Mouse (Mus musculus) heart, embryonic 14.5 days (tissue): Measurements from ENCODE around the gene Cyp11a1. TPM values are rescaled to one million over a fixed set of nuclear protein-coding genes. Genes with fewer than 3 reads are reported as not detected.

Source experiments
- ATAC-seq: fragments of 200-750 bp; cut with Nextera tagmentation; 2 replicates; pipeline ENCODE4 v1.8.0; 2017; ENCODE audit warnings: low read depth, moderate TSS enrichment; ENCODE audit not compliant: insufficient number of reproducible peaks, insufficient read depth, low FRiP score
- H3K27ac ChIP-seq, 2 experiments: fragments of 200-500 bp in 1 of 2; fragments of 300-500 bp in 1 of 2; sonication (generic) in 1 of 2; replicated peaks in 1 of 2; 2 replicates each; pipeline ENCODE4 v1.5.1; 2012 to 2014; ENCODE audit warnings: low read depth in 2 of 2, low read length in 2 of 2, control low read depth in 1 of 2, mild to moderate bottlenecking in 1 of 2, mixed read lengths in 1 of 2; ENCODE audit not compliant: control insufficient read depth in 1 of 2, insufficient read depth in 1 of 2
- H3K27me3 ChIP-seq: fragments of 300-500 bp; sonication (generic); 2 replicates; pipeline ENCODE4 v1.6.1; 2014; ENCODE audit warnings: mild to moderate bottlenecking, low read length, control low read depth; ENCODE audit not compliant: control insufficient read depth, insufficient read depth
- H3K36me3 ChIP-seq: fragments of 300-500 bp; sonication (generic); 2 replicates; pipeline ENCODE4 v1.6.1; 2014; ENCODE audit warnings: mild to moderate bottlenecking, control low read depth, low read length, mixed read lengths; ENCODE audit not compliant: control insufficient read depth, insufficient read depth
- H3K4me1 ChIP-seq, 2 experiments: fragments of 200-500 bp in 1 of 2; fragments of 300-500 bp in 1 of 2; sonication (generic) in 1 of 2; 2 replicates each; pipeline ENCODE4 v1.6.1; 2012 to 2014; ENCODE audit warnings: low read length in 2 of 2, control low read depth in 1 of 2, mixed read lengths in 1 of 2; ENCODE audit not compliant: control insufficient read depth in 2 of 2, insufficient read depth in 2 of 2
- H3K4me2 ChIP-seq: fragments of 300-500 bp; sonication (generic); 2 replicates; pipeline ENCODE4 v1.6.1; 2014; ENCODE audit warnings: mild to moderate bottlenecking, low read length
- H3K4me3 ChIP-seq, 2 experiments: fragments of 200-500 bp in 1 of 2; fragments of 300-500 bp in 1 of 2; sonication (generic) in 1 of 2; 2 replicates each; pipeline ENCODE4 v1.5.1; 2012 to 2014; ENCODE audit warnings: low read length in 2 of 2, mild to moderate bottlenecking in 2 of 2, control low read depth in 1 of 2, low read depth in 1 of 2, moderate library complexity in 1 of 2; ENCODE audit not compliant: control insufficient read depth in 1 of 2, insufficient read depth in 1 of 2
- H3K9ac ChIP-seq: fragments of 300-500 bp; sonication (generic); 2 replicates; pipeline ENCODE4 v1.6.1; 2014; ENCODE audit warnings: mild to moderate bottlenecking, low read length
- H3K9me3 ChIP-seq: fragments of 300-500 bp; sonication (generic); 2 replicates; pipeline ENCODE4 v1.6.1; 2016; ENCODE audit warnings: low read length, control low read depth; ENCODE audit not compliant: control insufficient read depth
- WGBS: fragments of 180-500 bp; shearing (Covaris S2); extraction: QIAGEN DNeasy Blood & Tissue Kit; methylation state at CpG from one replicate; pipeline ENCODE4 v1.1.7; 2014; 5-methylcytosine and 5-hydroxymethylcytosine counted together
- polyA plus RNA-seq: library from polyadenylated mRNA; unstranded; fragments of >200 nt; fragmentation: Nextera tagmentation; extraction: Ambion mirVana; gene quantifications from 2 replicates; pipeline ENCODE4 v1.2.1, GENCODE M21; 2014

The Cyp11a1 gene
- polyA plus RNA-seq, 1 experiment from 2014 or later, result 0.27 TPM

DNA sequence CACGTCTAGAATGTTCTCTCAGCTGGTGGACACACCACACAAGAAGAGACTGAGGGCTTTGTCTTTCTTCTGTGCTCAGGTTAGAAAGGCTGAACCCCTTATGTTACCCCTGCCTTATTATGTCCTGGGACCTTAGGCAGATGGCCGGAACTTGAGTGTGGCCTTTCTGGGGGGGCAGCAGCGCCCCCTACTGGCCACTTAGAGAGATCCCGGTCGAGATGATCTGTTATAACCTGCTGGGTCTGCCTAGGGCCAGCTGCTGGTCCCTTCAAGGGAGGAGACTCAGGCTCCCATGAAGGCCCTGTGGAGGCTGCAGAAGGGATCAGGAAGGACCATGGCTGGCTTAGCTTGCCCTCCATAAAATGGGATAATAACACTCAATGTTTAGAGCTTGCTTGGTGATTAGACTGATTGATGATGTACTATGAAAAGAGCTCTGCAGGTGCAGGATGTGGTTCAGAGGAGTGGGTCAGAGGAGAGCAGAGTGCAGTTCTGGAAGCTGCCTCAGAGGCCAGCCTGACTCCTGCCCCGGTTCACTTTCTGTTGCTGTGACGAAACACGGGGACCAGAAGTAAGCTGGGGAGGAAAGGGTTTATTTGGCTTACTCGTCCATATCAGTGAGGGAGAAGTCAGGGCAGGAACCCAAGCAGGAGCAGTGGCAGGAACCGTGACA, 15.6 kb upstream of the Cyp11a1 start:
- no peak for ATAC-seq
- Histone ChIP-seq H3K4me3 (no peak overlapping the region), H3K9ac (no peak overlapping the region), H3K36me3 (no peaks in the 10 kb centered on the region), H3K27me3 (no peaks in the 10 kb centered on the region; the same call in 1 of the 2 replicates), H3K9me3 (no peaks in the 10 kb centered on the region), H3K27ac (no peak overlapping the region), H3K4me1 (no peaks in the 10 kb centered on the region), H3K4me2 (no peak overlapping the region)
- 33% methylated on average over 10 of the region's 10 CpGs for WGBS

DNA sequence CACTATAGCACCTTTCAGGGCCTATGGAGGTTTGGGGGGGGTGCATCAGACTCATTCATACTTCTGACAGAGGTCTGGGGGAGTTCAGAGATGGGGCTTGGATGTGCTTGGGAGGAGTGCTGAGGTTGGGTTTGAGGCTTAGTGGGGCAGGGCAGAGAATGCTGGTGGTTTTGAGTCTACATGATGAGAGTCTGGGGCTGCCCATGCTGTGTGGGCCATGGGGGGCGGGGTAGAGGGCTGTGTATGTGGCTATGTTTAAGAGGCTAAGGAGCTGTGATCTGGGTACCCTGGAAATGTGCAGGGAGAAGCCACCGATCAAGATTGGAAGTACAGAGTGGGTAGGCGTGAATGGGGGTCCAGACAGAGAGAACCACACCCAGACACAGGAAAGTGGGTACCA, 14.2 kb upstream of the Cyp11a1 start:
- no peak overlapping the region for H3K4me2 ChIP-seq

DNA sequence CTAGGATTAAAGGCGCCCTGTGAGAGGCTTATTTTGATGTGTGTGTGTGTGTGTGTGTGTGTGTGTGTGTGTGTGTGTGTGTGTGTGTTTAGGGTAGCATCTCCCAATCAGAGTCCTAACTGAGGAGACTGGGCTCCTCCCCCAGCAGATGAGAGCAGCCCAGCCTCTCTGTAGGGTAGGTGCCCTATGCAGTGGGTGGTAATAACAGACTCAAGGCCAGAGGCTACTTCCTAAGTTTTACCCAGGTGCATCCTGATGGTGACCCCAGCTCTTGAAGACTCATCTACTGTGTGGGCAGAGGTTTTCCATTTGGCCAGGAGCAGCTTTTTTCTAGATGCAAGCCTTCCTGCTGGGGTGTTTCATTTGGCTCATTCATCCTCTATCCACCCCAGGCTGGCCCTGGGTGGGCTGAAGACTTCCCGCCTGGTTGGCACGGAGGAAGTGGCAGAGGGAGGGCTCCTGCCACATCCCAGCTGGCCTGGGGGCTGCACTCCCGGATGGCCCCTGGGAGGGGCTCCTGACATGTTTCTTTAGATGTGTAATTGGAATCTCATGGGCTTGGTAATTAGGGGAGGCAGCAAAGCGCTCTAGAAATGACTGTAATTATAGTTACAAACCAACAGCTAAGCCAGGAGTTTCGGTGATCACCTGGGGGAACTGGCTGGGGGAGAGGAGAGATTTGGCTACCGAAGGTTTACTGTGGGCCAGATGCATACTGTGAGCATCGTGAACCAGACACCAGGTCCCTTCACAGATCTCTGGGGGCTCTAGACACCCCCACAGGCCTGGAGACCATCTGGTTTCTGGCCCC, 13.2 kb upstream of the Cyp11a1 start:
- WGBS, result 64% methylated on average over 8 of the region's 8 CpGs
- H3K27me3 ChIP-seq, result peaks cover 18% of the 10 kb centered on the region
- H3K36me3 ChIP-seq, result no peaks in the 10 kb centered on the region
- ATAC-seq, result no peak
- no peak overlapping the region for H3K4me2 ChIP-seq
- H3K9ac ChIP-seq, result no peak overlapping the region
- H3K27ac ChIP-seq, result no peak overlapping the region
- no peaks in the 10 kb centered on the region for H3K9me3 ChIP-seq
- H3K4me3 ChIP-seq, result no peak overlapping the region
- H3K4me1 ChIP-seq, result peaks cover 3 to 5% of the 10 kb centered on the region in 2 experiments; a peak in 3 of 4 replicates

More for the DNA sequence above, 14.2 kb upstream of the Cyp11a1 start:
- ATAC-seq, result no peak
- Histone ChIP-seq H3K36me3 (no peaks in the 10 kb centered on the region), H3K27ac (no peak overlapping the region), H3K4me3 (no peak overlapping the region), H3K9ac (no peak overlapping the region), H3K4me1 (no peaks in the 10 kb centered on the region), H3K27me3 (peaks cover 11% of the 10 kb centered on the region), H3K9me3 (no peaks in the 10 kb centered on the region)
- 78% methylated on average over 3 of the region's 3 CpGs for WGBS

DNA sequence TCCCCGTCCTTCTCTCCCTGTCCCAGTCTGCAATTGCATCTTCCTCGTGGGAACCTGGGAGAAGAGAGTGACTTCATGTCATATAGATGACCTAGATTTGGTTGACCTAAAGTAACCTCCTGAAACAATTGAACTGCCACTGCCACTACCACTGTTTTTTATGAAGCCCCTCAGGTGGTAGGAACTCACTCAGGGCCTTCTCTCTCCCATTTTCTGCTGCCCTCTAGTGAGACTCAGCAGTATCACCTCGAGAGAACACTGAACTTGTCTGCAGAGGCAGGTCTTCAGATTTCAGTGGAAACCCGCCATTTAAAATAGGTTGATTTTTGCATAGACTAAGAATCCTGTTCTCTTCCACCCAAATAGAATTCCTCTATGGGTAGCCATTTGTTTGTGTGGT, 10.9 kb upstream of the Cyp11a1 start:
- Histone ChIP-seq H3K4me2 (no peak overlapping the region), H3K9me3 (no peaks in the 10 kb centered on the region), H3K27me3 (peaks cover 26% of the 10 kb centered on the region), H3K4me3 (no peak overlapping the region), H3K27ac (no peak overlapping the region), H3K4me1 (peaks cover 3 to 6% of the 10 kb centered on the region in 2 experiments; a peak in 3 of 4 replicates), H3K36me3 (no peaks in the 10 kb centered on the region), H3K9ac (no peak overlapping the region)
- 36% methylated on average over 4 of the region's 4 CpGs for WGBS
- no peak for ATAC-seq

DNA sequence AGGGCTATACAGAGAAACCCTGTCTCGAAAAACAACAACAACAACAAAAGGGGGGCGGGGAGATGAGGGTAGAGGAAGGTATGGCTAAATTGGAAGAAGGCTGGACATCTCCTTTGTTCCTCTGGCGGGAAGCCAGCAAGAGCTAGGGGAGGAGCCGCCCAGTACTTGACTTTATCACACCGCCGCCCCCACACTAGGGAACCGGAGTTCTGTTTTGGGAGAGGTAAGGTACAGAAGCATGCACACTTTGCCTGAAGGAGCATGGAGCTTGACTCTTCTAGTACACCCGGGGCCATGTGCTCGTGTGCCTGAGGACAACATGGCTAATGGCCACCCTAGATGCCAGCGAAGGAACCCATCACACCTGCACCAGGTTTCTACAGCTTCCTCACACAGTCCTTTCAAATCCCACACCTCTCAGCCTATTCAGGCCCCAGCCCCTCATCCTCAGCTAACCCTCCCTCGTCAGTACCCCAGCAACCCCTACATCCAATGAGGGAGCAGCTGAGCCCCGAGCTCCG, 8.6 kb upstream of the Cyp11a1 start:
- Histone ChIP-seq H3K9me3 (no peaks in the 10 kb centered on the region), H3K4me1 (peaks cover 3 to 6% of the 10 kb centered on the region in 2 experiments; a peak in 3 of 4 replicates), H3K4me2 (peak overlapping the region; percentile 73), H3K27ac (no peak overlapping the region), H3K4me3 (peak overlapping the region in 1 of 2 experiments; percentile 33; a peak in 2 of 4 replicates), H3K36me3 (no peaks in the 10 kb centered on the region), H3K27me3 (peaks cover 26% of the 10 kb centered on the region), H3K9ac (no peak overlapping the region)
- 16% methylated on average over 13 of the region's 13 CpGs for WGBS
- ATAC-seq, result no peak

DNA sequence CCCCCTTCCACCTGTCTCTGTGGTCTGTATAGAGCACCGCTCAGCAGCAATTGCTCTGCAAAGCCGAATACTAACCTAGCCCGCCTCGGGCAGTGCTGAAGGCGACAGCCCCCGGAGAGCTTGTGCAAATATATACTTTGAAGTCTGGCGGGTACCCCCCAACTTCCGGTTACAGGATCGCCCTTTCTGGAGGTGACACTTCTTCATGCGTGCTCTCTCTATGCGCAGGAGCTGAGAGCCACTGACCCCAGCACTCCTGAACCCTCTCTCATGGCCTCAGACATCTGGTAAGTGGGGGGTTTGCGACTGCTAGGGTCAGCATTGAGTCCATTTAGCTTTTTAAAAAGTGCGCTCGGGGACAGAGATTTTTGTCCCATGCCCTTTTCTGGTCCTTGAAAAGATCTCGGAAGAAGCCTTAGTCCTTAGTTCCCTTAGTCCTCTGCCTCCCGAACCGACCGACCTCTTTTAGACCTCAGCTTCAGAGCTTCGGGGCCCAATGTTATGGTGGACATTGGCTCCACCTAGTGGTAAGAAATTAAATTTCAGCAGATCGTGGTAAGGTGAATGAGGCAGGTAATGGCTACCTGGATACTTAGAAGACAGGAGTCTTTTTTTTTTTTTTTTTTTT, 8.1 kb upstream of the Cyp11a1 start:
- H3K4me2 ChIP-seq, result peak overlapping the region; percentile 73
- ATAC-seq, result no peak
- WGBS, result 2% methylated on average over 20 of the region's 20 CpGs
- peaks cover 26% of the 10 kb centered on the region for H3K27me3 ChIP-seq
- H3K4me1 ChIP-seq, result peaks cover 3 to 6% of the 10 kb centered on the region in 2 experiments; a peak in 3 of 4 replicates
- H3K9ac ChIP-seq, result no peak overlapping the region
- H3K4me3 ChIP-seq, result peak overlapping the region; percentile 22 to 33
- no peaks in the 10 kb centered on the region for H3K9me3 ChIP-seq
- H3K27ac ChIP-seq, result no peak overlapping the region
- H3K36me3 ChIP-seq, result no peaks in the 10 kb centered on the region

DNA sequence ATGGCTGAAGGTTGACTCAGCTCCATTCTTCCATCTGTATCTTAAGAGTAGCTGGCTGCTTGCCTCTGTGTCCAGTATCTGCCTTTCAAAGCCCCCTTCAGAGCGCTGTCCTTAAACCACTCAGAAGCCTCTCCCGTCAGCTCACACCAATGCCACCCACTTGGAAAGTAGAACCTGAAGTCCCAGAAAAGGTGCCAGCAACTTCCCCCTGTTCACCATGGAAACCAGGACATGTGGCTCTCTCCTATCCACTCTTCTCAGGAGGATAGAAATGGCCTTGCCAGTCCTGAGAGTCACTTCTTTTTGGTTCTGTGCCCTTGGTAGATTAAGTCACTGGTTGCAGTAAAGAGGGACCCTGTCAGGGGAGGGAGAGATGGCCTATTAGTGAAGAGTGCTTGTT, 7.5 kb upstream of the Cyp11a1 start:
- Histone ChIP-seq H3K27ac (no peak overlapping the region), H3K27me3 (peaks cover 26% of the 10 kb centered on the region)

More for the DNA sequence above, 7.5 kb upstream of the Cyp11a1 start:
- WGBS, result 49% methylated on average over 2 of the region's 2 CpGs
- no peak for ATAC-seq
- no peaks in the 10 kb centered on the region for H3K36me3 ChIP-seq
- no peaks in the 10 kb centered on the region for H3K9me3 ChIP-seq
- no peak overlapping the region for H3K4me2 ChIP-seq
- peaks cover 3 to 6% of the 10 kb centered on the region in 2 experiments; a peak in 3 of 4 replicates for H3K4me1 ChIP-seq
- no peak overlapping the region for H3K9ac ChIP-seq
- H3K4me3 ChIP-seq, result no peak overlapping the region
